ENCODE assay signal across 23 mouse cellular contexts in the genomic region with DNA sequence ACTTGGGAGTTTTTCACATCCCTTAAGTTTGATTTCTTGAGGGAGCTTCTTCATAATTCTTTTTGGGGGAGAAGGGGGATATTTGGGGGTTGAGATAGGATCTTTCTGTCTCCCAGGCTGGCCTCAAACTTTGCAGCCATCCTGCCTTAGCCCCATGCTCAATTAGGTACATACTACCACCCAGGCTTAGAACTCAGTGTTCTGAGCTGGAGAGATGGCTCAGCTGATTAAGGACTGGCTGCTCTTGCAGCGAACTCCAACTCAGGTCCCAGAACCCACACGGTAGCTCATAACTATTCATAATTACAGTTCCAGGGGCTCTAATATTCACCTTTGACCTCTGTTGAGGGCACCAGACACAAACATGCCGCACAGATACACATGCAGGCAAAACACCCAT. TPM values are rescaled to one million over a fixed set of nuclear protein-coding genes. Genes with fewer than 3 reads are reported as not detected.
DNase-seq lines count a peak whose midpoint lies in the region; ATAC-seq and TF ChIP-seq lines count a peak whose summit lies in the region.
"Had no signal": no experiment of that assay in that cellular context is flagged by ENCODE, and none has a peak within 500 bp of the region (broad histone marks: within the 10 kb centered on the region; RNA-seq: fewer than 3 reads in every experiment).

No protein-coding gene starts in this region.

- no peak for TF ChIP-seq CTCF in forebrain, postnatal 0 days (IDR thresholded peaks at IDR 0.05; ENCODE audit: low read depth)
- TF ChIP-seq CTCF in left cerebral cortex, adult 2 months (IDR thresholded peaks at IDR 0.05): no peak

- WGBS in forebrain, postnatal 0 days: 83% methylated on average over 3 of the region's 3 CpGs
- 85% methylated on average over 3 of the region's 3 CpGs for WGBS in forebrain, embryonic 13.5 days
- WGBS in heart, embryonic 15.5 days: 82% methylated on average over 3 of the region's 3 CpGs
- 82% methylated on average over 3 of the region's 3 CpGs for WGBS in limb, embryonic 10.5 days

- no peak for ATAC-seq in forebrain, postnatal 0 days
- ATAC-seq in forebrain, embryonic 13.5 days: no peak
- no peak for ATAC-seq in heart, embryonic 15.5 days (replicated peaks; ENCODE audit: insufficient number of reproducible peaks, insufficient read depth, low FRiP score, low read depth)
- ATAC-seq: inflammation-experienced regulatory T-cells, adult 6 months had no signal

- H3K9ac ChIP-seq in forebrain, postnatal 0 days: no peak overlapping the region
- no peak overlapping the region for H3K9ac ChIP-seq in forebrain, embryonic 13.5 days
- H3K9ac ChIP-seq in heart, embryonic 15.5 days: no peak overlapping the region
- H3K9ac ChIP-seq: hindbrain, embryonic 14.5 days; limb, embryonic 12.5 days; liver, embryonic 14.5 days; lung, embryonic 14.5 days; neural tube, embryonic 13.5 days had no signal

- H3K4me2 ChIP-seq in forebrain, postnatal 0 days (ENCODE audit: low read depth): 0 out of 2 replicates have a peak overlapping the region, but pooled peaks have one; percentile 1
- no peak overlapping the region for H3K4me2 ChIP-seq in forebrain, embryonic 13.5 days
- H3K4me2 ChIP-seq in heart, embryonic 15.5 days: peak overlapping the region; percentile 0; the same call in 1 of the 2 replicates
- H3K4me2 ChIP-seq: hindbrain, embryonic 14.5 days; lung, embryonic 14.5 days; neural tube, embryonic 13.5 days had no signal

- no peak for DNase-seq in forebrain, postnatal 0 days
- no peak for DNase-seq in heart, postnatal 10 days
- DNase-seq in left cerebral cortex, adult 2 months (ENCODE audit: extremely low spot score in 1 of 2, low spot score in 2 of 2): no peak
- no peak for DNase-seq in left cerebral cortex, adult 11 months (ENCODE audit: low spot score)
- DNase-seq in limb, embryonic 10.5 days (ENCODE audit: low spot score): no peak
- no peak for DNase-seq in embryo, embryonic 9.5 days (ENCODE audit: extremely low spot score)
- DNase-seq: adrenal gland, postnatal 14 days; cerebellum, adult 8-10 months; cerebellum, postnatal 36 days; embryo, embryonic 11 days; kidney, adult 18-20 months; kidney, postnatal 14 days; lung, embryonic 14.5 days; midbrain, embryonic 14.5 days; thymus, postnatal 25 days had no signal

- peaks cover 14% of the 10 kb centered on the region; the same call in 1 of the 2 replicates for H3K4me1 ChIP-seq in forebrain, postnatal 0 days (ENCODE audit: insufficient read depth)
- H3K4me1 ChIP-seq in forebrain, embryonic 13.5 days: peaks cover 23% of the 10 kb centered on the region
- H3K4me1 ChIP-seq in heart, embryonic 15.5 days (replicated peaks): peaks cover 73% of the 10 kb centered on the region
- peaks cover 56% of the 10 kb centered on the region for H3K4me1 ChIP-seq in limb, embryonic 10.5 days

- intact Hi-C loops in heart, postnatal 10 days (cut with DNase I): no loop called here
- intact Hi-C loops in left cerebral cortex, adult 2 months (cut with DNase I): no loop called here

- H3K27me3 ChIP-seq in forebrain, postnatal 0 days (ENCODE audit: insufficient read depth, low read length): no peaks in the 10 kb centered on the region
- no peaks in the 10 kb centered on the region for H3K27me3 ChIP-seq in forebrain, embryonic 13.5 days
- no peaks in the 10 kb centered on the region for H3K27me3 ChIP-seq in heart, embryonic 15.5 days
- H3K27me3 ChIP-seq in limb, embryonic 10.5 days (ENCODE audit: low read depth, poor library complexity, severe bottlenecking): no peaks in the 10 kb centered on the region
- H3K27me3 ChIP-seq: limb, embryonic 12.5 days; neural tube, embryonic 13.5 days had no signal

- no peak overlapping the region for H3K27ac ChIP-seq in forebrain, postnatal 0 days (ENCODE audit: low read depth, low read length)
- H3K27ac ChIP-seq in forebrain, embryonic 13.5 days: no peak overlapping the region
- H3K27ac ChIP-seq in heart, embryonic 15.5 days: peak overlapping the region; percentile 55
- H3K27ac ChIP-seq in left cerebral cortex, adult 2 months: peak overlapping the region; percentile 4; the same call in 1 of the 2 replicates
- H3K27ac ChIP-seq in limb, embryonic 10.5 days: peak overlapping the region; percentile 25; the same call in 1 of the 2 replicates
- H3K27ac ChIP-seq: forebrain, embryonic 10.5 days; hindbrain, embryonic 14.5 days; limb, embryonic 12.5 days; liver, embryonic 14.5 days; neural tube, embryonic 13.5 days had no signal

- H3K4me3 ChIP-seq in forebrain, postnatal 0 days (ENCODE audit: low read depth, low read length): no peak overlapping the region
- no peak overlapping the region for H3K4me3 ChIP-seq in forebrain, embryonic 13.5 days
- no peak overlapping the region for H3K4me3 ChIP-seq in heart, embryonic 15.5 days
- H3K4me3 ChIP-seq in left cerebral cortex, adult 2 months: no peak overlapping the region
- H3K4me3 ChIP-seq in limb, embryonic 10.5 days: no peak overlapping the region
- H3K4me3 ChIP-seq: forebrain, embryonic 10.5 days; limb, embryonic 12.5 days; neural tube, embryonic 13.5 days had no signal

- no peaks in the 10 kb centered on the region for H3K9me3 ChIP-seq in forebrain, postnatal 0 days (ENCODE audit: low read length)
- H3K9me3 ChIP-seq in forebrain, embryonic 13.5 days (replicated peaks): no peaks in the 10 kb centered on the region
- no peaks in the 10 kb centered on the region for H3K9me3 ChIP-seq in heart, embryonic 15.5 days (replicated peaks)
- no peaks in the 10 kb centered on the region for H3K9me3 ChIP-seq in limb, embryonic 10.5 days (replicated peaks)
- H3K9me3 ChIP-seq: forebrain, embryonic 10.5 days; limb, embryonic 12.5 days; neural tube, embryonic 13.5 days had no signal

- H3K36me3 ChIP-seq in forebrain, postnatal 0 days (ENCODE audit: insufficient read depth): no peaks in the 10 kb centered on the region
- H3K36me3 ChIP-seq in forebrain, embryonic 13.5 days (ENCODE audit: poor library complexity, severe bottlenecking): no peaks in the 10 kb centered on the region
- H3K36me3 ChIP-seq in heart, embryonic 15.5 days: no peaks in the 10 kb centered on the region
- H3K36me3 ChIP-seq in limb, embryonic 10.5 days: peaks cover 11% of the 10 kb centered on the region
- H3K36me3 ChIP-seq: neural tube, embryonic 13.5 days had no signal

RNA-seq across cellular contexts. Expression of gene Catip, which starts 27.3 kb away (rescaled TPM):
- 2.1 and 2.7 TPM in 2 replicates for total RNA-seq in forebrain, postnatal 0 days (2014; rRNA removed)
- polyA plus RNA-seq in forebrain, postnatal 0 days (2015; fragmentation: Nextera tagmentation; extraction: Ambion mirVana): 0.63 and 1.6 TPM in 2 replicates
- polyA plus RNA-seq in forebrain, embryonic 13.5 days (2015; fragmentation: Nextera tagmentation; extraction: Ambion mirVana): 0.45 and 0.79 TPM in 2 replicates
- 0.38 and 0.39 TPM in 2 replicates for polyA plus RNA-seq in heart, embryonic 15.5 days (2015; fragmentation: Nextera tagmentation; extraction: Ambion mirVana)
- under 1 TPM; 0.29 to 0.45 TPM for total RNA-seq in heart, postnatal 10 days (2021)
- total RNA-seq in left cerebral cortex, adult 2 months (2021): 1 to 10 TPM in 1 of 2 experiments, under 1 TPM in 1; 0.54 to 1.9 TPM
- 0.29 and 0.38 TPM in 2 replicates for polyA plus RNA-seq in limb, embryonic 10.5 days (2016; fragmentation: Nextera tagmentation; extraction: Ambion mirVana)
- polyA plus RNA-seq: inflammation-experienced regulatory T-cells, adult 6 months had no signal

RNA-seq across cellular contexts. Expression of gene Tmbim1, which starts 29.2 kb away (rescaled TPM):
- total RNA-seq in forebrain, postnatal 0 days (2014; rRNA removed): 5.8 and 7.9 TPM in 2 replicates
- polyA plus RNA-seq in forebrain, postnatal 0 days (2015; fragmentation: Nextera tagmentation; extraction: Ambion mirVana): 6.1 and 7.9 TPM in 2 replicates
- polyA plus RNA-seq in forebrain, embryonic 13.5 days (2015; fragmentation: Nextera tagmentation; extraction: Ambion mirVana): 4.3 and 4.4 TPM in 2 replicates
- polyA plus RNA-seq in heart, embryonic 15.5 days (2015; fragmentation: Nextera tagmentation; extraction: Ambion mirVana): 44.9 and 48.1 TPM in 2 replicates
- total RNA-seq in heart, postnatal 10 days (2021): 10 to 100 TPM; 43.2 to 45.8 TPM
- 10 to 100 TPM; 19.4 to 22.0 TPM for total RNA-seq in left cerebral cortex, adult 2 months (2021)
- 10.7 and 12.0 TPM in 2 replicates for polyA plus RNA-seq in limb, embryonic 10.5 days (2016; fragmentation: Nextera tagmentation; extraction: Ambion mirVana)

RNA-seq across cellular contexts. Expression of gene Slc11a1, which starts 40.4 kb away (rescaled TPM):
- 3.7 and 10.7 TPM in 2 replicates for total RNA-seq in forebrain, postnatal 0 days (2014; rRNA removed)
- polyA plus RNA-seq in forebrain, postnatal 0 days (2015; fragmentation: Nextera tagmentation; extraction: Ambion mirVana): 1.8 and 3.3 TPM in 2 replicates
- 1.1 and 1.9 TPM in 2 replicates for polyA plus RNA-seq in forebrain, embryonic 13.5 days (2015; fragmentation: Nextera tagmentation; extraction: Ambion mirVana)
- polyA plus RNA-seq in heart, embryonic 15.5 days (2015; fragmentation: Nextera tagmentation; extraction: Ambion mirVana): 3.6 and 5.4 TPM in 2 replicates
- 1 to 10 TPM; 1.2 to 3.7 TPM for total RNA-seq in heart, postnatal 10 days (2021)
- total RNA-seq in left cerebral cortex, adult 2 months (2021): 1 to 10 TPM; 5.0 to 5.4 TPM
- 0.69 and 1.2 TPM in 2 replicates for polyA plus RNA-seq in limb, embryonic 10.5 days (2016; fragmentation: Nextera tagmentation; extraction: Ambion mirVana)

RNA-seq across cellular contexts. Expression of gene Pnkd, which starts 49.9 kb away (rescaled TPM):
- 57.5 and 64.5 TPM in 2 replicates for total RNA-seq in forebrain, postnatal 0 days (2014; rRNA removed)
- polyA plus RNA-seq in forebrain, postnatal 0 days (2015; fragmentation: Nextera tagmentation; extraction: Ambion mirVana): 112 and 128 TPM in 2 replicates
- polyA plus RNA-seq in forebrain, embryonic 13.5 days (2015; fragmentation: Nextera tagmentation; extraction: Ambion mirVana): 94.5 and 96.1 TPM in 2 replicates
- polyA plus RNA-seq in heart, embryonic 15.5 days (2015; fragmentation: Nextera tagmentation; extraction: Ambion mirVana): 276 and 288 TPM in 2 replicates
- total RNA-seq in heart, postnatal 10 days (2021): 100 to 1,000 TPM; 205 to 211 TPM
- total RNA-seq in left cerebral cortex, adult 2 months (2021): 100 to 1,000 TPM; 155 to 164 TPM
- polyA plus RNA-seq in limb, embryonic 10.5 days (2016; fragmentation: Nextera tagmentation; extraction: Ambion mirVana): 113 and 121 TPM in 2 replicates

RNA-seq across cellular contexts. Expression of gene Aamp, which starts 50.1 kb away (rescaled TPM):
- 160 and 179 TPM in 2 replicates for total RNA-seq in forebrain, postnatal 0 days (2014; rRNA removed)
- 211 and 215 TPM in 2 replicates for polyA plus RNA-seq in forebrain, postnatal 0 days (2015; fragmentation: Nextera tagmentation; extraction: Ambion mirVana)
- polyA plus RNA-seq in forebrain, embryonic 13.5 days (2015; fragmentation: Nextera tagmentation; extraction: Ambion mirVana): 195 and 211 TPM in 2 replicates
- 168 and 209 TPM in 2 replicates for polyA plus RNA-seq in heart, embryonic 15.5 days (2015; fragmentation: Nextera tagmentation; extraction: Ambion mirVana)
- 100 to 1,000 TPM; 103 to 109 TPM for total RNA-seq in heart, postnatal 10 days (2021)
- total RNA-seq in left cerebral cortex, adult 2 months (2021): 100 to 1,000 TPM; 140 to 143 TPM
- polyA plus RNA-seq in limb, embryonic 10.5 days (2016; fragmentation: Nextera tagmentation; extraction: Ambion mirVana): 263 and 272 TPM in 2 replicates

Comparison
In these comparisons a context has a peak if more than half of its experiments do, and no peak if none do; other contexts are left out.
1. H3K27ac ChIP-seq: peak in heart, embryonic 15.5 days (single experiment), left cerebral cortex, adult 2 months (single experiment) and limb, embryonic 10.5 days (single experiment); none in forebrain, postnatal 0 days (single experiment) and forebrain, embryonic 13.5 days (single experiment).